Mouse (Mus musculus): ENCODE measurements around the gene Rasgef1b. TPM values are rescaled to one million over a fixed set of nuclear protein-coding genes. Genes with fewer than 3 reads are reported as not detected.

Rasgef1b gene
- polyA plus RNA-seq, 1 experiment = 63.5 TPM

- no peak overlapping the region for H3K4me3 ChIP-seq (ENCODE audit: insufficient read depth, low read length)
- TF ChIP-seq CTCF (IDR thresholded peaks at IDR 0.05; ENCODE audit: extremely low read depth, insufficient read depth, low read length) = no peak
- no peak for TF ChIP-seq POLR2A (IDR thresholded peaks at IDR 0.05; ENCODE audit: extremely low read depth, insufficient read depth, low read length)
- H3K4me1 ChIP-seq (ENCODE audit: control insufficient read depth, insufficient read depth, low read length) = no peaks in the 10 kb centered on the region
- H3K27ac ChIP-seq (ENCODE audit: insufficient read depth, low read length) = no peak overlapping the region
Observed at GRCm38 (mm10) chr5:99656024-99656423, 72.8 kb downstream of the Rasgef1b start.

DNA sequence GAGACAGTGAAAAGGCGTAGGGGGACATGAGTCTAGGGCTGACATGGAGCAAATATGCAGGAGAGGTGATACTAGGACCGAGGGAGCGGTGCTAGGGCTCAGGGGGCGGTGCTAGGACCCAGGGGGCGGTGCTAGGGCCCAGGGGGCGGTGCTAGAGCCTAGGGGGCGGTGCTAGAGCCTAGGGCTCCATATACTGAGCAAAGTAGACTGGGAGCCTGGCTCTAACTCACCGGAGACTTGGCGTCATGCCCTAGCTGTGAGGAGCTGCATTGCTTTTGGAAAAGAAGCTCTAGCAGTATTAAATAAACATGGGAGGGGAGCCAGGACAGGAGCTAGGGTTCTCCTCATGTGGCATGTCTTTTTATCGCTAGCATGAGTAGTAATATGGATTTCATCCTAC lies 75.9 kb downstream of the Rasgef1b start:
- Histone ChIP-seq H3K4me3 (ENCODE audit: insufficient read depth, low read length) (no peak overlapping the region), H3K4me1 (ENCODE audit: control insufficient read depth, insufficient read depth, low read length) (peaks cover 3% of the 10 kb centered on the region), H3K27ac (ENCODE audit: insufficient read depth, low read length) (no peak overlapping the region)
- TF ChIP-seq CTCF (IDR thresholded peaks at IDR 0.05; ENCODE audit: extremely low read depth, insufficient read depth, low read length) (no peak), POLR2A (IDR thresholded peaks at IDR 0.05; ENCODE audit: extremely low read depth, insufficient read depth, low read length) (no peak)

- Histone ChIP-seq H3K4me3 (ENCODE audit: insufficient read depth, low read length) (no peak overlapping the region), H3K4me1 (ENCODE audit: control insufficient read depth, insufficient read depth, low read length) (peaks cover 3% of the 10 kb centered on the region), H3K27ac (ENCODE audit: insufficient read depth, low read length) (no peak overlapping the region)
- TF ChIP-seq CTCF (IDR thresholded peaks at IDR 0.05; ENCODE audit: extremely low read depth, insufficient read depth, low read length) (no peak), POLR2A (IDR thresholded peaks at IDR 0.05; ENCODE audit: extremely low read depth, insufficient read depth, low read length) (no peak)
Observed at GRCm38 (mm10) chr5:99641407-99641806, 87.5 kb downstream of the Rasgef1b start.

DNA sequence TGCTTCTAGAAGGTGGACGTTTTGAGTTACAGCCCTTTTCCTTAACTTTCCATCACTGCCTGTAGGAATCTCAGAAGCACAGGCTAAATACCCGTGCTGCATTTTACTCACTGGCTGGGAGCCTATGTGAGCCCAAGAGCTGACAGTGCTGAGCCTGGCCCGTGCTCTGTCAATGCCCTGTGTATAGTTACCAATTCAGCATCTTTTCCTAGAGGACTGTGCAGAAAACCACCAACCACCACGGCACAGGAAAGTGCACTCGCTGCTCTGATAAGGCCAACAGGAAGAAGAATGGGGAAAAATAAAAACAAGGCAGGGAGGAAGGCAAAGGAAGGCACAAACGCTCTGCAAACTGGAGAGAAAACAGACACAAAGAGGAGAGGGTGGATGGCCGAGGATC lies 92.3 kb downstream of the Rasgef1b start:
- TF ChIP-seq CTCF (IDR thresholded peaks at IDR 0.05; ENCODE audit: extremely low read depth, insufficient read depth, low read length) (no peak), POLR2A (IDR thresholded peaks at IDR 0.05; ENCODE audit: extremely low read depth, insufficient read depth, low read length) (no peak)
- Histone ChIP-seq H3K27ac (ENCODE audit: insufficient read depth, low read length) (no peak overlapping the region), H3K4me1 (ENCODE audit: control insufficient read depth, insufficient read depth, low read length) (peaks cover 2% of the 10 kb centered on the region; the same call in 1 of the 2 replicates), H3K4me3 (ENCODE audit: insufficient read depth, low read length) (no peak overlapping the region)

- Histone ChIP-seq H3K4me3 (ENCODE audit: insufficient read depth, low read length) (no peak overlapping the region), H3K27ac (ENCODE audit: insufficient read depth, low read length) (no peak overlapping the region), H3K4me1 (ENCODE audit: control insufficient read depth, insufficient read depth, low read length) (no peaks in the 10 kb centered on the region)
- TF ChIP-seq POLR2A (IDR thresholded peaks at IDR 0.05; ENCODE audit: extremely low read depth, insufficient read depth, low read length) (no peak), CTCF (IDR thresholded peaks at IDR 0.05; ENCODE audit: extremely low read depth, insufficient read depth, low read length) (0 out of 2 replicates have a peak, but pooled peaks have one; percentile 7)
Observed at GRCm38 (mm10) chr5:99634010-99634541, 94.8 kb downstream of the Rasgef1b start.

GRCm38 (mm10) chr5:99633548-99633947 lies 95.3 kb downstream of the Rasgef1b start:
- Histone ChIP-seq H3K27ac (ENCODE audit: insufficient read depth, low read length) (no peak overlapping the region), H3K4me3 (ENCODE audit: insufficient read depth, low read length) (no peak overlapping the region), H3K4me1 (ENCODE audit: control insufficient read depth, insufficient read depth, low read length) (no peaks in the 10 kb centered on the region)
- TF ChIP-seq CTCF (IDR thresholded peaks at IDR 0.05; ENCODE audit: extremely low read depth, insufficient read depth, low read length) (no peak), POLR2A (IDR thresholded peaks at IDR 0.05; ENCODE audit: extremely low read depth, insufficient read depth, low read length) (no peak)

DNA sequence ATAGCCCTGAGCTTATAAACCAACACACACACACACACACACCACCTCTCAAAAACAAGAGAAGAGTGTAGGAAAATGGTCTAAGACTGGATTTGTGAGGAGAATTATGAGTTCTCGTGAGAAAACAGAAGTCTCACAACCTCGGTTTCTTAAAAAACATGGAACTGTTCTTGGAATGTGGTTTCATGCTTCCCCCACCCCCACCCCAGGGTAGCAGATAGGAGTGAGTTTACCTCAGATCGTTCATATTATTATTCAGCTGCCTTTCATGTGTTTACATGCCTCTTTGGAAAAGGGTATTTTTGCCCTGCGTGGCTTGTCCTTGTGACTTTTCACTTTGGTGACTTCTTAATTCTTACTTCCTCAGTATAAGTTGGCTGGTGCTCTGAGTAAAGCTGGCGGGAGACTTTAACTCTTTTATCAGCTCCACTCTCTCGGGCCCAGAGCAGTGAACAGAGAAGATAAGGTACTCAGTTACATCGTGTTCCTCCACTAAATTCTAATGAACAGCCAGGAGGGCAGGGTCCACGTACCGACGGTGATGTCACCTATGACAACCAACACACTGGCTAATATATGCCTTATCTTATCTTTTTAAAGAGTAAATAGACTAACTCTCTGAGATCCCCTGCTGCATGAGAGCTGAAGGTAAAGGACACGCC lies 96.1 kb downstream of the Rasgef1b start:
- TF ChIP-seq POLR2A (IDR thresholded peaks at IDR 0.05; ENCODE audit: extremely low read depth, insufficient read depth, low read length) = no peak
- TF ChIP-seq CTCF (IDR thresholded peaks at IDR 0.05; ENCODE audit: extremely low read depth, insufficient read depth, low read length) = no peak
- H3K4me3 ChIP-seq (ENCODE audit: insufficient read depth, low read length) = no peak overlapping the region
- no peaks in the 10 kb centered on the region for H3K4me1 ChIP-seq (ENCODE audit: control insufficient read depth, insufficient read depth, low read length)
- no peak overlapping the region for H3K27ac ChIP-seq (ENCODE audit: insufficient read depth, low read length)

DNA sequence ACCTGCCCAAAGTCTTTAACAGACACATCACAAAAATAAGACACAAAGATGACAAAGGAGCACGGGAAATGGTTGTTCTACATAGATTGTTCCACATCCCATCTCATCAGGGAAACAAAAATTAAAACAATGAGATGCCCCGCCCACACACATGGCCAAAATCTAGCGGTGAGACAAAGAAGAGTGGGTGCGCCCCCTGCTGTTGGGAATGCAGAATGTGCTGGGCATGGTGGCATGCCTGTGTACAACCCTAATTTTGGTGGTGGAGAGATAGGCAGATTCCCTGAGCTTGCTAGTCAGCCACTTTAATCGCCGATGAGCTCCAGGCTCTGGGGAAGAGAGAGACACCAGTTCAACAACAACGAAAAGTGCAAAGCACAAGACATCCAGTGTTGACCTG lies 98.8 kb downstream of the Rasgef1b start:
- H3K27ac ChIP-seq (ENCODE audit: insufficient read depth, low read length) = no peak overlapping the region
- no peaks in the 10 kb centered on the region for H3K4me1 ChIP-seq (ENCODE audit: control insufficient read depth, insufficient read depth, low read length)
- TF ChIP-seq POLR2A (IDR thresholded peaks at IDR 0.05; ENCODE audit: extremely low read depth, insufficient read depth, low read length) = no peak
- TF ChIP-seq CTCF (IDR thresholded peaks at IDR 0.05; ENCODE audit: extremely low read depth, insufficient read depth, low read length) = peak; percentile 53
- no peak overlapping the region for H3K4me3 ChIP-seq (ENCODE audit: insufficient read depth, low read length)

DNA sequence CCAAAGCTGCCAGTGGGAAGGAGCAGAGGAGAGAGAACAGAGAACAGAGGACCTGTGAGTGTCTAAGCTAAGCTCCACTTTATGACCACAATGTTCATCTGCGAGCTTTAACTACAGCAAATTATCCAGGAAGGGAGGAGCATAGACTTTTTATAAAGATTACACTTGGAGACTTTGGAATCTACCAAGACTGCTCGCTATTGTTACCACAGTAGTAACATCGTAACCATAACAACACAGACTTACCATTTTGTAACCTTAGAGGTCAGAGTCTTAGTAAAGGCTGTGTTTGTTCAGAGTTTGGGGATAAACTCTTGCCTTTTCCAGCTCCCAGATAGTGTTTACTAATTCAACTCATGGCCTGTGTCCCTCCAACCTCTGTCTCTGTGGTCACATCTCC lies 103.3 kb downstream of the Rasgef1b start:
- no peak overlapping the region for H3K4me3 ChIP-seq (ENCODE audit: insufficient read depth, low read length)
- no peaks in the 10 kb centered on the region for H3K4me1 ChIP-seq (ENCODE audit: control insufficient read depth, insufficient read depth, low read length)
- TF ChIP-seq CTCF (IDR thresholded peaks at IDR 0.05; ENCODE audit: extremely low read depth, insufficient read depth, low read length) (no peak), POLR2A (IDR thresholded peaks at IDR 0.05; ENCODE audit: extremely low read depth, insufficient read depth, low read length) (no peak)
- no peak overlapping the region for H3K27ac ChIP-seq (ENCODE audit: insufficient read depth, low read length)

GRCm38 (mm10) chr5:99620771-99621170 lies 108.1 kb downstream of the Rasgef1b start:
- TF ChIP-seq POLR2A (IDR thresholded peaks at IDR 0.05; ENCODE audit: extremely low read depth, insufficient read depth, low read length) = no peak
- TF ChIP-seq CTCF (IDR thresholded peaks at IDR 0.05; ENCODE audit: extremely low read depth, insufficient read depth, low read length) = no peak
- Histone ChIP-seq H3K4me3 (ENCODE audit: insufficient read depth, low read length) (no peak overlapping the region), H3K27ac (ENCODE audit: insufficient read depth, low read length) (no peak overlapping the region), H3K4me1 (ENCODE audit: control insufficient read depth, insufficient read depth, low read length) (no peaks in the 10 kb centered on the region)

Measured in cortical plate, adult 2 months (tissue).